Mouse (Mus musculus): ENCODE data around the gene Hnrnph3.

- no peak for TF ChIP-seq POLR2A (IDR thresholded peaks at IDR 0.05; ENCODE audit: borderline replicate concordance, extremely low read depth, insufficient read depth, insufficient read length, poor library complexity, severe bottlenecking)
- no peak for TF ChIP-seq CTCF (IDR thresholded peaks at IDR 0.05; ENCODE audit: borderline replicate concordance, extremely low read depth, insufficient read depth, insufficient read length)
Measured at GRCm38 (mm10) chr10:63051267-63051666, 27.2 kb upstream of the Hnrnph3 start.

All from brain, embryonic 14.5 days (tissue).